Mouse (Mus musculus) megakaryocyte, embryonic 14.5 days (primary cell): ENCODE data around the gene Aplp2.

Experiments used
- FLI1 ChIP-seq: IDR thresholded peaks from 2 replicates; pipeline ENCODE4 v1.6.1; 2012; ENCODE audit warnings: low read length, inconsistent platforms, mixed read lengths
- GATA1 ChIP-seq: IDR thresholded peaks from 3 replicates; pipeline ENCODE4 v1.6.1; 2012; ENCODE audit warnings: mixed read lengths, low read length, inconsistent platforms, borderline replicate concordance

GRCm38 (mm10) chr9:31247447-31248220 lies 36.0 kb upstream of the Aplp2 start:
- TF ChIP-seq GATA1 (no peak), FLI1 (no peak)
